Mouse (Mus musculus) adrenal gland, adult (tissue): Measurements from ENCODE around the gene Samd4b.
"Not testable (repeated sequence)": the region's sequence is repeated elsewhere in the genome, so short reads cannot be mapped to it uniquely, and the experiment has no call there.

Experiments
- DNase-seq, 2 experiments: peaks; one replicate each; pipeline ENCODE4 v3.0.0; 2022 to 2023; ENCODE audit warnings: low spot score in 1 of 2; ENCODE audit not compliant: inconsistent age in 2 of 2

Samd4b gene

GRCm38 (mm10) chr7:28597642-28598446 lies at the start of gene Samd4b, which contains the start of gene Pak4:
Samd4b (minus strand) TSS chr7:28598144.
Pak4 (minus strand) TSS chr7:28598185.
- DNase-seq = peak; percentile 99 to 100

GRCm38 (mm10) chr7:28647016-28647415 lies 49.1 kb upstream of the Samd4b start:
- peak in 1 of 2 experiments; percentile 26 for DNase-seq

- DNase-seq = no peak
Observed at GRCm38 (mm10) chr7:28645947-28646475, 48.1 kb upstream of the Samd4b start.

- no peak for DNase-seq
Observed at GRCm38 (mm10) chr7:28645366-28645765, 47.4 kb upstream of the Samd4b start.

DNA sequence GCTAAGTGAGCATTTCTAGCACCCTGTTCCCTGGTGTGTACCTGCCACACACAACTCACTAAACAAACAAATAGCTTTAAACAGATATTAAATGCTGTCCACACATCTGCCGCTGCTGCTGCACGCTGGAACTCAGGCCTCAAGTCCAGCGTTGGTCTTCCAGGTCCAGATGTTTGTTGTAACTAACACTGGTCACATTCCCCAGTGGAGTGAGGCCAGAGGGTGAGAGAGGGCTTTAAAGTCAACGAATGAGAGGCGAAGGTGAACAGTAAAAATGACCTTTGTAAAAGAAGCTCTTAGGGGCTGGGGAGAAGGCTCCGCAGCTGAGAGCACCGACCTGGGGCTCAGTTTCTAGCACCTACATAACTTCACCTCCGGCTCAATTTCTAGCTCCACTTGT lies 43.6 kb upstream of the Samd4b start:
- DNase-seq = no peak

DNA sequence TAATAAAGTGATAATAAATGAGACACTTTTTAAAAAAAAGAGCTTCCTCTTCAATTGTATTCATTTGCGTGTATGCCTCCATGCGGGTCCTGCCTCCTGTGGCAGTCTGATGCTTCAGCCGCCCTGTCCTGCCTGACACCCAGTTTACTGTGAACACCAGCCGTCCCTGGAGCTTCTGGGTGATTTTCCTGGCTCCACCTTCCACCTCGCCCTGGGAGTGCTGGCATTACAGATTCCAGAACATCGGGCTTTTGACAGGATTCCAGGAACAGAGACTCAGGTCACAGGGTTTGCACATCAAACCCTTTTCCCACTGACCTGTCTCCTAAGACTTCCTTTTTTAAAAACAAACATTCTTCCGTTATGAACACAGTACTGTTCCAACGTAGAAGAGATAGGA lies 39.6 kb upstream of the Samd4b start:
- DNase-seq = peak in 1 of 2 experiments; percentile 43

DNA sequence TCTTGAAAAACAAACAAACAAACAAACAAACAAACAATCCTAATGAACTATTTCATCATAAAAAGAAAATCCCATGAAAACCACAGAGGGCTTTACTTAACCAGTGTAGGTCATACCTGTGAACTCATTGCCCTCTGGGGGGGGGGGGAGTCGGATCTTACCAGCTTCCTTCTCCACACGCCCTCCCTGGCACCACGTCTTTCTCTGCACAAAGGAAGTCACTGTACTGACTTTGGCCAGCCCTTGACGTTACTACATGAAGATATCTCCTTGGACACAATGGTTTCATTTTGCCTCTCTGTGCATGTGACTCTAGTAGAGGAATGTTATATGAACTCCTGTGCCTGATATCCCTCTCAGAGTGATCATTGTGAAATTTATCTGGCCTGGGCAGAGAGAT lies 36.2 kb upstream of the Samd4b start:
- DNase-seq = no peak

DNA sequence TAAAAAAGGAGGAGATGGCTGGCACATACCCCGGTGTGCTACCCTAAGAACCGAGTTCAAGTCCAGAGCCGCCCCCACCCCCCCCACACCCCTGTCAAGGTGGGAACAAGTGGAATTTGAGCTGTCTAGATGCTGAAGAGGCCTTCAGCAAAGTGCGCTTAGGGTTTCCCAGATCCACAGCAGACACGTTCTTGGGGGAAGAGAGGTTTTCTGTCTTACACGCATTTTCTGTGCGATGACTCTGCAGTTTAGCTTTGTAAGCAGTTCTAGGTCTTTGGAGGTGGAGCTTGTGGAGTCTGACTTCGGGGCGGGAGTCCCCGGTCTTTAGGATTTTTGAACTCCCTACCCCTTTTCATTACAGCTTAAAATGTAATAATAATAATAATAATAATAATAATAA lies 33.1 kb upstream of the Samd4b start, which contains the start of gene Acp7:
Gene Acp7, minus strand, starts transcription at position 260 of the 400 bp plus-strand sequence.
- no peak for DNase-seq

DNA sequence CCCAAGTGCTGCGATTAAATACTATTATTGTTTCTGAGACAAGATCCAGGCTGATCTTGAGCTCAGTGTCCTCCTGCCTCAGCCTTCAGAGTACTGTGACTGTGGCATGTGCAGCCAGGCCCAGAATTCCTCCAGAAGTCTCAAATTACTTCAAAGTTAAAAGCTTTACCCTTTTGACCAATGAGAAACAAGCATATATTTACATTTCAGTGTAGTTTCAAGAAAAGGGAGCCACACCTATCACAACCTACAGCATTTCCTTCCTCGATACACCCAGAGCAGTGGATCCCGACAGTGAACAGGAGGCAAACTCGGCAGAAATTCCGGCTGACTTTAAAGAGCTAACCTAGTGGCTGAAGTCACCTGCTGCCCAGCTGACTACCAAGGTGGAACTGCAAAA lies 26.8 kb upstream of the Samd4b start:
- DNase-seq = no peak

DNA sequence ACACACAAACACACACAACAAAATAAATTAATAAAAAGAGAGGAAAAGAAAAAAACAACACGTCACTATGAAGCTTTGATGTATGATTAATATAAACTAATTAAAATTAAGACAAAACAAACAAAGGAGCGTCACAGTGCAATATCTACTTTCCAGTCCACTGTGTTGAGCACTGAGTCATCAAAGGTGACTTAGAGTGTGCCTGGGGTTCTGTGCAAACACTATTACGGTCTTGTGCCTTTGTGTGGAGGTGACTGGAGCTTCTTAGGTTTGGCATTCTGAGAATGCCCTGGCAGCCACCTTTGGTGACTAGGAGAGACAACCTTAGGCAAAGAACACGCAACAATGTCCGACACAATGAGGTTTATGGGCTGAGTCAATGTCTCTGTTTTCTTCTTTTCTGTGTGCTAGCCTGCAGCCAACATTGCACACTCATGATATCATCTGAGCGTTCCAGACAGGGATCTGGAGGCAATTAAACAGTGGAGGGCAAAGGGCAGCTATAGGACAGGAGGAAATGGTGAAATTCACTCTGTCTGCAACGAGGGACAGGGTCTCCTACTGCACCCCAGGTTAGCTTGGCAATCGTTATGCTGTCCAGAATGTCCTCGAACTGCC lies 21.3 kb upstream of the Samd4b start:
- DNase-seq = no peak

DNA sequence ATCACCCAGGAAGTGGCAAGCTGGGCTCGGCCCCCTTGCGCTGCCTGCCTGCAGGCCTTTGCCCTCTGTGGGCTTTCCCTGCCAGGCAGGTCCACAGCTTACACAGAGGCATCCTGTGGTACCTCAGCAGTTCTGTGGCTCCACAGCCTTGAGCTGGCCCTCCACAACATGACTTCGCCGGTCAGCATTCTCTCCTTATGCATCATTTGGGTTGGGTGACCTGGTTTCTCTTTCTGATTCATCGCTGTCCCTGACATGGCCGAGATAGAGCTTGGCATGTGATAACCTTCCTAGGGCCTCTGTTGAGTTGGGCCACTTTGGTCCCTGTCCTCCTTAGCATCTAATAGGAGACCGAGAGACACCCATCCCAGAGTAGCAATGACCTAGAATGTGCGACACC lies 8.0 kb upstream of the Samd4b start:
- peak; percentile 81 to 89 for DNase-seq

- DNase-seq = not testable (repeated sequence)
Observed at GRCm38 (mm10) chr7:28603788-28604187, 5.8 kb upstream of the Samd4b start.

- DNase-seq = peak in 1 of 2 experiments; percentile 20
Observed at GRCm38 (mm10) chr7:28603136-28603535, 5.2 kb upstream of the Samd4b start.

DNA sequence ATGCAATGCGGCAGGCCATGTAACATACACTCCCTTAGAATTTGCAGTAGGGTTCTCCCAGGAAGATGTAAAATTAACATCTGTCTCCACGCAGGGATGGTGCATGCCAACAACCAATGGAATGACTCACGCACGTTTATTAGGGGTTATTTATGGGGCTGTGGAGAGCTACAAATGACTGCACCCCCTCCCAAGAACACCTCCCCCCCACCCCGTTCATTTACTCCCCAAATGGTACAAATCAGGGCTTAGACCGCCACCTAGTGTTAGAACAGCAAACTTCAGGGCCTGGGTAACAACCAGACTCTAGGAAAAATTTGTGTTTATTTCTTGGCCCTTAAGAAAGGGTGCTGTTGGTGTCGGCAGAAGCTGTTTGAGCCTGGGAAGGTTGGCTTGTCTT lies 3.7 kb upstream of the Samd4b start:
- DNase-seq = peak; percentile 52 to 84

GRCm38 (mm10) chr7:28601029-28601428 lies 3.1 kb upstream of the Samd4b start:
- DNase-seq = peak; percentile 78 to 90

DNA sequence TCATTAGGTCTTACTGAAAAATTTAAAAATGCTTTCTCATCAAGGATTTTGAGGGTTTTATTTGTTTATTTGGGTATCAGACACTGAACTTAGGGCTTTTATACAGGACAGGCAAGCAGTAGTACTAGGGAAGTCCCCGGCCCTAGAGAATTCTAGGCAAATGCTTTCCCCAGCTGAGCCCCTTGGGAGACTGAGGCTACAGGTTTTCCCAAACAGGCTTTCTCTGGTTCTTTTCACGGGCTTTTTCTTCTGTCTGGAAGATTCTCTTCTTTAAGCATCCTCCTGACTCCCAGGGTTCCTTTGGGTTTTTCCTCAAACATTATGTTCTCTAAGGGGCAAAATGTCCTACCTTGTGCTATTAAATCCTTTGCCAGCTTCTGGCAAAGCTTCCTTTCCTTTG lies 1.0 kb upstream of the Samd4b start:
- peak in 1 of 2 experiments; percentile 3 for DNase-seq

GRCm38 (mm10) chr7:28597277-28597570 lies 720 bp downstream of the Samd4b start:
- DNase-seq = no peak

DNA sequence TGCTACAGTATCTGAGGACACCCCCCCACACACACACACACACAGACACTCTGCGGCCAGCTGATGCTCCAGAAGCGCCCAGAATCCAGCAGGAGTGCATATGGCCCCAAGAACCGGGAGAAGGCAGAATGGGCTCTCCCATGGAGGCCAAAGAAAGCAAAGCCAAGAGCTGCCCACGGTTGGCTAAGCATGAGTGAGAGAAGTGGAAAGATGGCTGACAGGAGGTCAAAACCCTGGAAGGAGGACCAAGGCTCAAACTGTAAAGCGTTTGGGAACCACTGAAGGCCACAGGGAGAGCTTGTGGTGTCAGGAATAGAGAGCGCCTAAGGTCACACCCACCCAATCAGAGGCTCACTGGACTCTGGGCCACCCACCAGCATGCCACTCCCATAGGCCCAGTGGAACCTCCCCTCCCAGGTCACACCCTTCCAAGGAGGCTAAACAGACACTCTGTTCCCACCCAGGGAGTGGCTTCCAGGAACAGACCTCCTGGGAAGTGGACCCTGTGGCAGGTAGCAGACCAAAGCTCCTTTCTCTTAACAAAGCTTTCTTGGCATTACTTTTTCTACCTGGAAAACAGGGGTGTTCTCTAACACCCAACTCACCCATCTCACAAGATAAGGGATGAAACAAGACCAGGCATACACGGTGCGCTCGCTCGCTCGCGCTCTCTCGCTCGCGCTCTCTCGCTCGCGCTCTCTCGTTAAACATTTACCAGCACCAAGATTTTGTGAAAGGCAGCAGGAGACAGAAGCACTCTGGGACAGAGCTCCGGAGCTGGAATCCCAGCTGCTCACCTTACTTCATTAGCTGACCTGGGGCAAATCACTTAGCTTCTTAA lies 1.3 kb downstream of the Samd4b start:
- DNase-seq = peak; percentile 78 to 88

- peak; percentile 78 to 90 for DNase-seq
Observed at GRCm38 (mm10) chr7:28595751-28596435, 2.1 kb downstream of the Samd4b start.

DNA sequence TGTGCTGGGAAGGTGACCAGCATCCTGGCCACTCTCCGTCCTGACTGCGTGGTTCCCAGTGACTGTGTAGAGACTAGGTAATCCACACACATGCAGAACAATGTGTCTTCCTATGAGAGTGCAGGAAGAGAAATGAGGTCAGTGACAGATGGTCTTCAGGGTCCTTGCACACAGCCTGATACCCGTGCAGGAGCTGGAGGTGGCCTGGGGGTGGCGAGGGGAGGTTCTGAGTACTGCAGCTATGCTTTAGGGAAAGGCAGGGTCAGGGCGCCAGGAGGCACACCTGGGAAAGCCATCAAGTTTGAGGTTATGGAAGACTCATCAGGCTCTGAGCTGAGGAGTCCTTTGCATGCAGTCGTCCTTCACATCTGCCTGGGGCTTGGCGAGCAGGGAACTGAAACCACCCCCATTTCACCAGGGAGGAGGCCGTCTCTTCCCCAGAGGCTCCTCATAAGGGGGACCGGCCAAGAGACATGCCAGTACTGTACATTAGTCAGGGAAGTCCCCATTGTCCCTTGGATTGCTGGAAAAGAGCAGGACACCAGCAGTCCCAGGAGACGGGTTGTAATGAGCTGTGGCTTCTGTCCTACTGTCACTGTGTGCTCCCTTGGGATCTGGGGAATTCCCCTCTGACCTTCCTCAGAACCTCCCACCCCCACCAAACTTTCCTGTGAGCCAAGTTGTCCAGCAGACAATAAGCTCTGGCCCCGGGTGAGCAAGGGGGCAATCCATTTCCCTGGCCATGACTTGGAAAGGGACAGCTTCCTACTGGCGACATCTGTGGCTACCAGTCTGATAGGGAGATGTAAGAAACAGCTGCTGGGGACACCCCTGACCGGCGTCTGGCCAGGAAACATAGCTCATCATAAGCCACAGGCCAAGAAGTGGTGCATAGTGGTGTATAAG lies 4.5 kb downstream of the Samd4b start:
- peak; percentile 63 to 80 for DNase-seq
